Mouse (Mus musculus) ES-CJ7 (cell line): Measurements from ENCODE around the gene Pnp2.
"Not testable (repeated sequence)": the region's sequence is repeated elsewhere in the genome, so short reads cannot be mapped to it uniquely, and the experiment has no call there.

ENCODE experiments used
- DNase-seq: peaks from one replicate; pipeline ENCODE4 v3.0.0; 2011; ENCODE audit warnings: low read depth, low spot score

The Pnp2 gene

DNA sequence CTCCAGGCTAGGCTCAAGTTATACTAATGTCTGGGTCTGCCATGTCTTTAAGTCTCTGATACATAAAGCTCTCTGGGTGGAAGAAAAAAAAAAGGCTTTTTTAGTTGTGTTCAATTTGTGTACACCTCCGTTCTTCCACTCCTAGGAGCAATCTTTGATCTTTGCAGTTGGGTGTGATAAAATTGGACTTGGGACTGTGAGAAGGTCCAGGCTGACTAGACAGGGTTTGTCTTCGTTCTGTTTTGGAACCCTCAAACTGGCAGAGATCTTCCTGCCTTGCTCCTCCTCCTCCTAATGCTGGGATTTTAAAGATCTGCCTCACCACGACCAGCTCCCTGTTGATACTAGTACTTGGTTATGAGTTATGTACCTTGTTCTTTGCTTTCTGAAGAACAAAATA lies 1.4 kb downstream of the Pnp2 start:
- DNase-seq: not testable (repeated sequence)

GRCm38 (mm10) chr14:50958289-50958995 lies 2.6 kb downstream of the Pnp2 start:
- not testable (repeated sequence) for DNase-seq

DNA sequence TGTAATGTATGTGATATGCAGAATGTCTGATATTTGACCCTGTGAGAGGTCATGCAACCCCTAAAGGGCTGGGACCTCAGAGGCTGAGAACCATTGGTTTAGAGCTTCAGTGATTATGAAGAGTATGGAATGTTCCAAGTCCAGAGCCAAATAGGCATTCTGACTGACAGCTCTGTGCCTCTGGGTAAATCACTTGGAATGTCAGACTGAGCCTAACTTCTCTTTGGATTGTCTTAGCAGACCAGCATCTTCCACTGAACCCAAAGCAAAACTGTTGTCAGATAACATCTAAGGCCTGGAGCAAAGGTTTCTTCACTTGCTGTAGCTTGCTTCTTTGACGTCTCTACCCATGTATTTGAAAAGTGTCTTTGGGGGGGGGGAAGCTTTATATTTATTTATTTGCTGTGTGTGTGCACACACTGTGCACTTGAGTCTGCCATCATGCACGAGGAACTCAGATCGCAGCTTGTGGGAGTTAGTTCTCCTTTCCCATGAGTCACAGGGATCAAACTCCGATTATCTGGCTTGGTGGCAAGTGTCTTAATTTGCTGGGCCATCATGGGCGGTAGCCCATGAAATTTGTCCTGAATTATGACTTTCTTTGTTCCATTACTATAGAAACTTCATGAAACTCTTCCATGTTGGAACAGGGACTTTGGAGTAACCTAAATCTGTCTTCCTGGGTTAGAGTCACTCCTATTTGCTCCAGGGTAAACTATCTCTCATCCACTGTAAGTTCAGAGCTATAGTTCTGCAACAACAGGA lies 12.6 kb downstream of the Pnp2 start:
- no peak for DNase-seq

DNA sequence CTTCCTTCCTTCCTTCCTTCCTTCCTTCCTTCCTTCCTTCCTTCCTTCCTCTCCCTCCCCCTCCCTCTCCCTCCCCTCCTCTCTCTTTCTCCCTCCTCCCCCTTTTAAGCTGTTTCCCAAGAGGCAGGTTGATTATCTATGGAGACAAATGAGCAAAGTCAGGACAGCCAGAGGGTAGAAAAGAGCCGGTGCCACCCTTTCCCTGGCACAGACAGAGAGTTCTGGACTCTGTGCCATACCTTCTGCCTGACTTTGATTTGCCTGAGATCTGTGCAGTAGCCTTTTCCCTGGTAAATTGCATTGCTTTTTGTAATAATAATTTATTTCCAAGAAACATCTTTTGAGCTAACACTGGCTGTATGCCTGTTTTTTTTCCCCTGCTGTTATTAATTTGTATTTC lies 13.2 kb downstream of the Pnp2 start:
- no peak for DNase-seq

DNA sequence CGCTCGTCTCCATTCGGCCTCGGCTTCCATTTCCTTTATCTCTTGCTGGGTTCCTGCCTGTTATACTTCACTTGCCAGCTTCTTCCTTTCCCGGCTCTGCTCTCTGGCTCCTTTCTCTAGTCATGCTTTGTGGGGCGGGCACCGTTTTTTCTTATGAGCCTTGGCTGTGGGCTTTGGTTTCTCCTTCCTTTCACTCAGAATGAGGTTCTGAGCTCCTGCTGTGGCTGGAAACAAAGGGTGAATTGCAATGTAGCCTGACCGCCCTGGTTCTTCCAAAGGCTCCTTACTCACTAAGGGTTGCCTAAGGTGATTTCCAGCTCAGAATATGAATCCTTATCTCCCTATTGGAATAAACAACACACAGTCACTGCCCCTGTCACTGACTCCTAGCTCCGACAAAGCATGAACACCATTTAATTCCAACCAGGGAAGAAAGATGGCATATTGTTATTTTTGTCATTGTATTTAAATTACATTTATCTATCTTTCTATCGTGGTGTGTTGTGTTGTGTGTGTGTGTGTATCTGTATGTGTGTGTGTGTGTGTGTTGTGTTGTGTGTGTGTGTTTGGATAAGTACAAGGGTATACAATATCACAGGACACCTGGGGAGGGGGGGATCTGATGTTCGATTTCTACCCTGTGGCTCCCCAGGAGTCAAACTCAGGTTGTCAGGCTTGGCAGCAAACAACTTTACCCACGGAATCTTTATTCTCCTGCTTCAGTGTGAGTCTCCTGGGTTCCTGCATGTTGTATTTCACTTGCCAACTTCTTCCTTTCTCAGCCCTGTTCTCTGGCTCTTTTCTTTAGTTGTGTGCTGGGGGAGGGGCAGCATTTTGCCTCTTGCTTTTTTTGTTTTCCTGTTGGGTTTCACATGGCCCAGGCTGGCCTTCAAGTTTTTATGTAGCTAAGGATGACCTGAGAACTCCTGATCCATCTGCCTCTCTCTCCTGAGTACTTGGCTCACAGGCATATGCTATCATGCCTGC lies 14.1 kb downstream of the Pnp2 start:
- peak; percentile 85 for DNase-seq

GRCm38 (mm10) chr14:50970822-50971221 lies 15.0 kb downstream of the Pnp2 start:
- no peak for DNase-seq

DNA sequence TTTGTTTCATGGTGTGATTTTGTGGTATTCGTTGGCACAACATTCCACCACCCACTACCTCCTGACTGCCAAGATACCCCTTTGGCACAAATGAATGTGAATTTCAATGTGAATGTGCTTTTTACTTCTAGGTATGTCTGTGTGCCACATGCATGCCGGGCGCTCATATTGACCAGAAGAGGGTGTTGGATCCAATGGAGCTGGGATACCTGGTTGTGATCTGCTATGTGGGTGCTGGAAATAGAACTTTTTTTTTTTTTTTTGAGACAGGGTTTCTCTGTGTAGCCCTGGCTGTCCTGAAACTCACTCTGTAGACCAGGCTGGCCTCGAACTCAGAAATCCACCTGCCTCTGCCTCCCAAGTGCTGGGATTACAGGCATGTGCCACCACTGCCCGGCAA lies 17.3 kb downstream of the Pnp2 start:
- DNase-seq: peak; percentile 34

GRCm38 (mm10) chr14:50973700-50974099 lies 17.9 kb downstream of the Pnp2 start:
- DNase-seq: peak; percentile 85

DNA sequence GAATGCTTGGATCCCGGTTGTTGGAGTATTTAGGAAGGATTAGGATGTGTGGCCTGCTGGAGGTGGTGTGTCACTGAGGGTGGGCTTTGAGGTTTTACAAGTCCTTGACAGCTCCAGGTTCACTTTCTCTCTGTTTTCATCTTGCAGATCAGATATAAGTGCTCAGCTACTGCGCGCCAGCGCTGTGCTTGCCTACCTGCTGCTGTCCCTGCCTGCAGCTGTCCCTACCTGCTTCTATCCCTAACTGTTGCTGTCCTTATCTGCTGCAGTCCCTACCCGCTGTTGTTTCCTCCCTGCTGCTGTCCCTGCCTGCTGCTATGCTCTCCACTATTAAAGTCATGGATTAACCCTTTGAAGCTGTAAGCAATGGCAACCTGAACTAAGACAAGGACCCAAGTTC lies 19.2 kb downstream of the Pnp2 start:
- DNase-seq: no peak

- no peak for DNase-seq
Observed at GRCm38 (mm10) chr14:50976674-50977073, 20.9 kb downstream of the Pnp2 start.

DNA sequence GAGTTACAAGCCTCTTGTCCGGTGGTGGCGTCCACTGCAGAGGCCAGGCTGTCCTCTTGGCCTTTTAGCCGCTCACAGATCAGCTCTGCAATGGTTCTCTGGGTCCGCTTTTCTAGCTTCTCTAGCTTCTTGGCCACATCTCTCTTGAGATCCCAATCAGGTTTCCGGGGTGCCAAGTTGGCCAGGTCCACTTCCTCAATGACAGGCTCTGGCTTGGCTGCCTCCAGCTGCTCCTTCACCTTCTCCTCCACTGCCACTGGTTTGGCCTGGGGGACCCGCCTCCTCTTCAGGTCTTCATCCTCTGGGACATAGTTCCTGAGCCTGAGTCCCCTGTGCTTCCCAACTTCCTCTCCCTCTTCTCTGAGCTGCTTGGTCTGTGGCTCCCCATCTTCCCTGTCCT lies 22.7 kb downstream of the Pnp2 start:
- DNase-seq: not testable (repeated sequence)

GRCm38 (mm10) chr14:50979631-50980030 lies 23.8 kb downstream of the Pnp2 start:
- DNase-seq: peak; percentile 78

- DNase-seq: peak; percentile 16
Observed at GRCm38 (mm10) chr14:50981207-50981606, 25.4 kb downstream of the Pnp2 start.

GRCm38 (mm10) chr14:50981837-50982236 lies 26.0 kb downstream of the Pnp2 start:
- DNase-seq: peak; percentile 1

- DNase-seq: no peak
Observed at GRCm38 (mm10) chr14:50987668-50988067, 31.9 kb downstream of the Pnp2 start.

DNA sequence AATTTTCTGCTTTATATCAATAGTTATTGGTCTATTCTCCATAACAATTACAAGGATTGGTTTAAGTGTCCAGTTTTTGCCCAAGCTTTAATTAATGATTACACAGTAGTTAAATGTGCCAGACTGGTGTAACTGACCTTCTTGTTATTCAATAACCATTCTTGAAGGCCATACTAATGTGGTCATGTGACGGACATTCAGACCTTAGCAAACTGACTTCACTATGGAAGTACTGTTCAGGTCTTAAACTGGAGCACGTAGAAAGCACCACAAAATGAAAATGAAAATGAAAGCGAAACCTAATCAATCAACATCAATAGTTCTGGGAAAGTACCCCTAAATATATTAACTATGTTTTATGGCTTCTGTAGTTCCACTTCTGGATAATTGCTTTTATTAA lies 35.2 kb downstream of the Pnp2 start:
- DNase-seq: no peak

DNA sequence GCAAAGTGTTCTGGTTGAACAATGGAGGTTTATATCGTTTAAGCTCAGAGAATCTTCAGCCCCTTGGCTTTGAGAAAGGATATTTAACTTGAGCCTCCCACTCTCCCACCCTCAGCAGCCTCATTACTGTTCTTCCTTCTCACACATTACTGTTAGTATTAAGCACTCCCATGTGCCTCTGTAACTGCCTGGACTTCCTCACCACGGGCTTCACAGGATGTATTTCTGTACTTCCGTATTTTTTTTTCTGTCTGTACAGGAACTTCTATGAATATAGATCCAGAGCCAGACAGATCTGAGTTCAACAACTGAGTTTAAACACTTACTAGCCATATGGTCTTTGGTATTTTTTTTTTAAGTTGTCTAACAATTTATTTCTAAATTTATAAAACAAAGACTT lies 41.3 kb downstream of the Pnp2 start:
- no peak for DNase-seq

DNA sequence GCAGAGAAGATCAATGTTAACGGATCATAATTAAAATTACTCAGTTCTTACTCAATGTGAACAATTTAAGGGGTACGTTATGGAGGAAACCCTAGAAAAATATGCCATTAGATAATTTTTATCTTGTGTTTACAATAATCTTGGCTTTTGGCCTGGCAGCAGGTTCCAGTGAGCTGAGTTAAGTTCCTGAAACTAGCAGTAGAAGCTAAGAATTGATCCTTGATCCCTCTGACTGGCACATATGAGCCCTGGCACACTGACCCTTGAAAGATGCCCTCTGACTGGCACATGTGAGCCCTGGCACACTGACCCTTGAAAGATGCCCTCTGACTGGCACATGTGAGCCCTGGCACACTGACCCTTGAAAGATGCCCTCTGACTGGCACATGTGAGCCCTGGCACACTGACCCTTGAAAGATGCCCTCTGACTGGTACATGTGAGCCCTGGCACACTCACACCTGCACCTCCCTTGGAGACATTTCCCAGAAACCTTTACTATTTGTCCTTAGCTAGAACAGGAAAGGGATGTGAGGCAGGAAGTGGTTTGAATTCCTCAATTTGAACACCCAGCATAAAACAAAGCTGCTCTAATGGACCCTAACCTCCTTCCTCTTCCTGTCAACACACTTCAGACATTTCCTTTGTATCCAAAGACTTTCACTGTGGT lies 42.3 kb downstream of the Pnp2 start:
- no peak for DNase-seq

DNA sequence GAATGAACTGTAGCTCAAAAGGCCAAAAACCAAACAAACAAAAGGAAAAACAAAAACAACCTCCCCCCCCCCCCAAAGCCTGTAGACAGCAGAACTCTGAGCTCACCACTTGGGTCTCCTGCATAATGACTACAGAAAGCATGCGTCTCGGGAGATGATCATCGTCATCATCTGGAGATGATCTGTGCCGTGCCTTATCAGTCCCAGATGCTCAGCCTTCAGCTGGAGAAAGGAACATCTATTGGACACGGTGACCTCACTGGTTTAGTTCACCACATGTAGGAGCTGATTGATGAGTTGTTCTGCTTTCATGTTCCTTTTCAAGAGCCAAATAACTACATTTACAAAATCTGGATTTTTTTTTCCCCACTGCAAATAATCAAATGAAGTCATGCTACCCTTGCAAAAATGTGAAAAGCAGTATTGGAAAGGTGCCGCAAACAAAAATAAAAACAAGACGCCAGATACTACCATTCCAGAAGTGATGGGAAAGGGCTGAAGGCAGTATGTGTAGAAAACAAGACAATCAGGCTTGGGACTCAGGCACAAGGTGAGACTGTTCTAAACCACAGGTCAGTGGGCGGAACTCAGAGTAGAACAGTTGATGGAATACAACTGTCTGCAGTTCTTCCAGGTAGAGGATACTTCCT lies 51.5 kb downstream of the Pnp2 start, which contains the start of gene Rnase10:
Gene Rnase10 (plus strand): TSS at position 600 of the 650 bp plus-strand sequence.
- DNase-seq: no peak

- no peak for DNase-seq
Observed at GRCm38 (mm10) chr14:51007914-51008713, 52.3 kb downstream of the Pnp2 start.
